8 mouse cellular contexts compared by ENCODE assay signal in genomic region chr5:115489699-115490637, GRCm38 (mm10). TPM values are rescaled to one million over a fixed set of nuclear protein-coding genes. Genes with fewer than 3 reads are reported as not detected.
DNase-seq lines count a peak whose midpoint lies in the region; ATAC-seq and TF ChIP-seq lines count a peak whose summit lies in the region.

No protein-coding gene starts in this region.

- under 1% methylated on average over 50 of the region's 50 CpGs for WGBS in forebrain, postnatal 0 days
- WGBS in lung, embryonic 16.5 days = under 1% methylated on average over 50 of the region's 50 CpGs

- ATAC-seq in forebrain, postnatal 0 days = peak; percentile 84
- ATAC-seq in hematopoietic stem cell, adult 5-6 weeks (replicated peaks in 1 of 2; ENCODE audit: insufficient read depth in 1 of 2, low FRiP score in 2 of 2, low TSS enrichment in 1 of 2, low read depth in 1 of 2, poor library complexity in 2 of 2, severe bottlenecking in 2 of 2) = peak; percentile 77 to 83
- ATAC-seq in lung, embryonic 16.5 days (ENCODE audit: low read depth) = peak; percentile 81

- peak; percentile 98 to 100 for TF ChIP-seq POLR2A in MEL (IDR thresholded peaks at IDR 0.05; ENCODE audit: control insufficient read depth in 1 of 2, insufficient read depth in 1 of 2, low read depth in 1 of 2, low read length in 2 of 2, poor library complexity in 1 of 2)

- peak; percentile 96 for DNase-seq in MEL (ENCODE audit: low read depth, low spot score)
- peak; percentile 89 to 91 for DNase-seq in cerebellum, adult 18-20 months
- DNase-seq in forebrain, postnatal 0 days = peak; percentile 96
- DNase-seq in layer of hippocampus, adult 9-10 months (ENCODE audit: low spot score) = peak; percentile 77
- peak; percentile 84 for DNase-seq in ovary, postnatal 10 days (ENCODE audit: low spot score)
- DNase-seq in thymus, postnatal 10 days (ENCODE audit: low spot score in 2 of 2) = peak; percentile 80

- no peak for TF ChIP-seq RAD21 in MEL (IDR thresholded peaks at IDR 0.05; ENCODE audit: low read depth, low read length)

- no peak for TF ChIP-seq EP300 in MEL (IDR thresholded peaks at IDR 0.05; ENCODE audit: low read depth in 1 of 2, low read length in 2 of 2)

- peak overlapping the region; percentile 42 for H3K9ac ChIP-seq in MEL (ENCODE audit: control insufficient read depth, low read depth, low read length, poor library complexity, severe bottlenecking)
- H3K9ac ChIP-seq in forebrain, postnatal 0 days = peak overlapping the region; percentile 82
- peak overlapping the region; percentile 86 for H3K9ac ChIP-seq in lung, embryonic 16.5 days (ENCODE audit: low read length)

- H3K27me3 ChIP-seq in MEL (ENCODE audit: control insufficient read depth in 1 of 2, insufficient read depth in 2 of 2, low read length in 2 of 2) = no peaks in the 10 kb centered on the region
- no peaks in the 10 kb centered on the region for H3K27me3 ChIP-seq in forebrain, postnatal 0 days (ENCODE audit: insufficient read depth, low read length)
- no peaks in the 10 kb centered on the region for H3K27me3 ChIP-seq in lung, embryonic 16.5 days (ENCODE audit: control insufficient read depth, insufficient read depth, low read depth, low read length)

- no peak for TF ChIP-seq CTCF in MEL (IDR thresholded peaks at IDR 0.05 in 2 of 3, conservative IDR thresholded peaks at IDR 0.05 in 1 of 3; ENCODE audit: control insufficient read depth in 1 of 3, insufficient read depth in 1 of 3, low read depth in 2 of 3, low read length in 3 of 3, poor library complexity in 1 of 3, severe bottlenecking in 1 of 3)
- no peak for TF ChIP-seq CTCF in forebrain, postnatal 0 days (IDR thresholded peaks at IDR 0.05; ENCODE audit: low read depth)

- no peaks in the 10 kb centered on the region for H3K79me2 ChIP-seq in MEL (ENCODE audit: control insufficient read depth, insufficient read depth, low read length, poor library complexity)

- H3K4me1 ChIP-seq in MEL (ENCODE audit: control insufficient read depth in 1 of 2, insufficient read depth in 2 of 2, low read length in 2 of 2) = peaks cover 0 to 10% of the 10 kb centered on the region in 2 experiments; a peak in 2 of 4 replicates
- peaks cover 6% of the 10 kb centered on the region; the same call in 1 of the 2 replicates for H3K4me1 ChIP-seq in forebrain, postnatal 0 days (ENCODE audit: insufficient read depth)
- H3K4me1 ChIP-seq in lung, embryonic 16.5 days (replicated peaks; ENCODE audit: control insufficient read depth, insufficient read depth, low read length) = peaks cover 31% of the 10 kb centered on the region

- H3K4me2 ChIP-seq in forebrain, postnatal 0 days (ENCODE audit: low read depth) = peak overlapping the region; percentile 72
- H3K4me2 ChIP-seq in lung, embryonic 16.5 days (ENCODE audit: low read depth, low read length) = peak overlapping the region; percentile 83

- peaks cover 0 to 8% of the 10 kb centered on the region in 2 experiments; a peak in 2 of 4 replicates for H3K36me3 ChIP-seq in MEL (ENCODE audit: control insufficient read depth in 1 of 2, insufficient read depth in 2 of 2, low read length in 2 of 2)
- H3K36me3 ChIP-seq in forebrain, postnatal 0 days (ENCODE audit: insufficient read depth) = no peaks in the 10 kb centered on the region
- no peaks in the 10 kb centered on the region for H3K36me3 ChIP-seq in lung, embryonic 16.5 days (ENCODE audit: control insufficient read depth, insufficient read depth, low read length)

- H3K4me3 ChIP-seq in MEL (ENCODE audit: control insufficient read depth in 1 of 2, insufficient read depth in 1 of 2, low read depth in 2 of 2, low read length in 2 of 2) = no peak overlapping the region
- H3K4me3 ChIP-seq in forebrain, postnatal 0 days (ENCODE audit: low read depth, low read length) = peak overlapping the region; percentile 32
- peak overlapping the region; percentile 49 for H3K4me3 ChIP-seq in lung, embryonic 16.5 days (ENCODE audit: low read length)

- H3K9me3 ChIP-seq in MEL (replicated peaks; ENCODE audit: insufficient read depth, low read length) = no peaks in the 10 kb centered on the region
- no peaks in the 10 kb centered on the region for H3K9me3 ChIP-seq in forebrain, postnatal 0 days (ENCODE audit: low read length)
- no peaks in the 10 kb centered on the region for H3K9me3 ChIP-seq in lung, embryonic 16.5 days (ENCODE audit: control insufficient read depth, low read length)

- peak overlapping the region; percentile 90 for H3K27ac ChIP-seq in MEL (ENCODE audit: control insufficient read depth, low read depth, low read length)
- peak overlapping the region; percentile 100 for H3K27ac ChIP-seq in forebrain, postnatal 0 days (ENCODE audit: low read depth, low read length)
- peak overlapping the region; percentile 100 for H3K27ac ChIP-seq in lung, embryonic 16.5 days (ENCODE audit: low read length)

TF ChIP-seq in MEL, 35 proteins besides CTCF, POLR2A, EP300 and RAD21:
- TF ChIP-seq USF1 (IDR thresholded peaks at IDR 0.05; ENCODE audit: low read depth, low read length) = no peak
- TF ChIP-seq NELFE (IDR thresholded peaks at IDR 0.05; ENCODE audit: low read depth, low read length) = no peak
- TF ChIP-seq GABPA (IDR thresholded peaks at IDR 0.05; ENCODE audit: low read depth, low read length) = no peak
- peak; percentile 99 for TF ChIP-seq POLR2AphosphoS5 (IDR thresholded peaks at IDR 0.05; ENCODE audit: borderline replicate concordance, low read depth, low read length)
- no peak for TF ChIP-seq MYC (IDR thresholded peaks at IDR 0.05; ENCODE audit: low read depth, low read length)
- peak; percentile 99 for TF ChIP-seq TBP (IDR thresholded peaks at IDR 0.05; ENCODE audit: low read depth, low read length)
- no peak for TF ChIP-seq ZNF384 (IDR thresholded peaks at IDR 0.05; ENCODE audit: low read depth, low read length)
TF ChIP-seq in MEL: peak in this region for 2.

RNA-seq across cellular contexts. Expression of gene Sirt4, which starts 5.4 kb away (rescaled TPM):
- 7.6 and 9.2 TPM in 2 replicates for total RNA-seq in MEL (2012; rRNA removed)
- 10 to 100 TPM in 1 of 2 experiments, not detected in 1; 10.3 TPM for polyA plus RNA-seq in MEL (2012; ENCODE audit: insufficient read depth in 1 of 2, insufficient read length in 2 of 2, low read depth in 1 of 2, low replicate concordance in 2 of 2, missing spikeins in 1 of 2)
- 34.5 and 36.3 TPM in 2 replicates for total RNA-seq in forebrain, postnatal 0 days (2014; rRNA removed)
- polyA plus RNA-seq in forebrain, postnatal 0 days (2015; fragmentation: Nextera tagmentation; extraction: Ambion mirVana) = 18.3 and 18.8 TPM in 2 replicates
- total RNA-seq in hematopoietic stem cell, adult 5-6 weeks (2017) = 6.0 and 10.4 TPM in 2 replicates
- polyA plus RNA-seq in lung, embryonic 16.5 days (2015; fragmentation: Nextera tagmentation; extraction: Ambion mirVana) = 28.1 and 31.4 TPM in 2 replicates

RNA-seq across cellular contexts. Expression of gene Pxn, which starts 16.5 kb away (rescaled TPM):
- total RNA-seq in MEL (2012; rRNA removed) = 12.7 and 15.2 TPM in 2 replicates
- 100 to 1,000 TPM in 1 of 2 experiments, 10 to 100 TPM in 1; 29.2 to 167 TPM for polyA plus RNA-seq in MEL (2012; ENCODE audit: insufficient read depth in 1 of 2, insufficient read length in 2 of 2, low read depth in 1 of 2, low replicate concordance in 2 of 2, missing spikeins in 1 of 2)
- 23.5 and 29.8 TPM in 2 replicates for total RNA-seq in forebrain, postnatal 0 days (2014; rRNA removed)
- polyA plus RNA-seq in forebrain, postnatal 0 days (2015; fragmentation: Nextera tagmentation; extraction: Ambion mirVana) = 14.1 and 14.8 TPM in 2 replicates
- total RNA-seq in hematopoietic stem cell, adult 5-6 weeks (2017) = 57.2 and 118 TPM in 2 replicates
- polyA plus RNA-seq in lung, embryonic 16.5 days (2015; fragmentation: Nextera tagmentation; extraction: Ambion mirVana) = 70.1 and 74.4 TPM in 2 replicates

RNA-seq across cellular contexts. Expression of gene Pla2g1b, which starts 23.9 kb away (rescaled TPM):
- total RNA-seq in MEL (2012; rRNA removed) = 0.58 and 0.92 TPM in 2 replicates
- polyA plus RNA-seq in MEL (2012; ENCODE audit: insufficient read depth in 1 of 2, insufficient read length in 2 of 2, low read depth in 1 of 2, low replicate concordance in 2 of 2, missing spikeins in 1 of 2) = 1 to 10 TPM in 1 of 2 experiments, not detected in 1; 6.6 TPM
- not detected in 2 replicates for total RNA-seq in forebrain, postnatal 0 days (2014; rRNA removed)
- polyA plus RNA-seq in forebrain, postnatal 0 days (2015; fragmentation: Nextera tagmentation; extraction: Ambion mirVana) = not detected in 2 replicates
- not detected in 2 replicates for total RNA-seq in hematopoietic stem cell, adult 5-6 weeks (2017)
- polyA plus RNA-seq in lung, embryonic 16.5 days (2015; fragmentation: Nextera tagmentation; extraction: Ambion mirVana) = 9.7 and 9.8 TPM in 2 replicates

Comparison
In these comparisons a context has a peak if more than half of its experiments do, and no peak if none do; other contexts are left out.
1. H3K4me3 ChIP-seq: peak in forebrain, postnatal 0 days (single experiment) and lung, embryonic 16.5 days (single experiment); none in MEL (0 of 2).
2. Peak in every context shown above with its lines, with median percentiles within 50 percentile points of each other: DNase-seq, H3K27ac ChIP-seq, H3K9ac ChIP-seq and ATAC-seq.